Mouse (Mus musculus) heart, postnatal 0 days (tissue): Measurements from ENCODE around the gene Tmem176b. TPM values are rescaled to one million over a fixed set of nuclear protein-coding genes. Genes with fewer than 3 reads are reported as not detected.
"Not testable (repeated sequence)": the region's sequence is repeated elsewhere in the genome, so short reads cannot be mapped to it uniquely, and the experiment has no call there.

Source experiments
- ATAC-seq: fragments of 200-750 bp; cut with Nextera tagmentation; 2 replicates; pipeline ENCODE4 v1.8.0; 2017; ENCODE audit warnings: low read depth, moderate number of reproducible peaks, moderate library complexity; ENCODE audit not compliant: insufficient read depth
- DNase-seq: peaks from one replicate; pipeline ENCODE4 v3.0.0-alpha.2; 2016; ENCODE audit warnings: low spot score
- H3K27ac ChIP-seq: fragments of 300-500 bp; sonication (generic); 2 replicates; pipeline ENCODE4 v1.5.1; 2014; ENCODE audit warnings: low read depth, mild to moderate bottlenecking
- H3K27me3 ChIP-seq: fragments of 300-500 bp; sonication (generic); 2 replicates; pipeline ENCODE4 v1.6.1; 2014; ENCODE audit warnings: low read length, mixed read lengths; ENCODE audit not compliant: control insufficient read depth, insufficient read depth
- H3K36me3 ChIP-seq: fragments of 300-500 bp; sonication (generic); replicated peaks from 2 replicates; pipeline ENCODE4 v1.6.1; 2014; ENCODE audit warnings: low read length, mixed read lengths; ENCODE audit not compliant: control insufficient read depth, insufficient read depth
- H3K4me1 ChIP-seq: fragments of 300-500 bp; sonication (generic); 2 replicates; pipeline ENCODE4 v1.6.1; 2014; ENCODE audit warnings: antibody characterized with exemption; ENCODE audit not compliant: control insufficient read depth, insufficient read depth
- H3K4me2 ChIP-seq: fragments of 300-500 bp; sonication (generic); 2 replicates; pipeline ENCODE4 v1.6.1; 2014; ENCODE audit warnings: low read depth, mild to moderate bottlenecking, low read length, moderate library complexity
- H3K4me3 ChIP-seq: fragments of 300-500 bp; sonication (generic); 2 replicates; pipeline ENCODE4 v1.5.1; 2014; ENCODE audit warnings: low read depth, low read length
- H3K9ac ChIP-seq: fragments of 300-500 bp; sonication (generic); replicated peaks from 2 replicates; pipeline ENCODE4 v1.6.1; 2014; ENCODE audit warnings: low read depth, low read length, mixed read lengths
- H3K9me3 ChIP-seq: fragments of 300-500 bp; sonication (generic); replicated peaks from 2 replicates; pipeline ENCODE4 v1.6.1; 2016; ENCODE audit warnings: low read length; ENCODE audit not compliant: control insufficient read depth
- CTCF ChIP-seq: IDR thresholded peaks from 2 replicates; pipeline ENCODE4 v1.5.1; 2016; ENCODE audit warnings: antibody characterized with exemption, control low read depth, low read depth
- EP300 ChIP-seq: IDR thresholded peaks from 2 replicates; pipeline ENCODE4 v1.6.1; 2016; ENCODE audit warnings: antibody characterized with exemption, low read depth
- WGBS: fragments of 180-500 bp; shearing (Covaris S2); extraction: QIAGEN DNeasy Blood & Tissue Kit; methylation state at CpG from one replicate; pipeline ENCODE4 v1.1.7; 2014; 5-methylcytosine and 5-hydroxymethylcytosine counted together
- polyA plus RNA-seq: library from polyadenylated mRNA; unstranded; fragments of >200 nt; fragmentation: Nextera tagmentation; extraction: Ambion mirVana; gene quantifications from 2 replicates; pipeline ENCODE4 v1.2.1, GENCODE M21; 2015
- total RNA-seq: library from RNA; depleted of rRNA; stranded (reverse); fragments of >200 nt; gene quantifications from 2 replicates; pipeline ENCODE4 v1.2.3, GENCODE M21; 2014; ENCODE audit warnings: low replicate concordance

The Tmem176b gene
- total and polyA plus RNA-seq, 2 experiments from 2014 or later = 93.9 to 168 TPM

DNA sequence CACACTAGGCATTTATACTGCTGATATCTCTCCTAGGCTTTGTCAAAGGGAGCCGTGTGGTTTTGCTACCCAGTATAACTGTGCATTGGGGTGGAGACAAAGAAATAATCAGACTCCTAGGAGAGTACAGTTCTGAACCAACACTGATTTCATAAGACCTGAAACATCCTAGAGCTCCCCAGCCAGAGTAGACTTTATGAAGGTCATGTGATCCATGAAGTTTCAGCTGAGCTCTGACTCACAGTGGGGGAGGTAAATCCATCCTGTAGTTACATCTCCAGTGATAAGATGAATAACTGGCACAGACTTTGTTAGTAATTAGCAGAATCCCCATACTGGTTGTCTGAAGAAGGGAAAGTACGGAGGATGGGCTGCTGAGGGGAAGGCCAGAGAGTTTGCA lies 28.5 kb upstream of the Tmem176b start:
- ATAC-seq = no peak
- WGBS = 66% methylated on average over 2 of the region's 2 CpGs
- no peak for TF ChIP-seq EP300
- no peak for TF ChIP-seq CTCF
- H3K27ac ChIP-seq = no peak overlapping the region
- no peaks in the 10 kb centered on the region for H3K9me3 ChIP-seq
- H3K36me3 ChIP-seq = no peaks in the 10 kb centered on the region
- H3K9ac ChIP-seq = no peak overlapping the region
- H3K4me3 ChIP-seq = no peak overlapping the region
- H3K4me2 ChIP-seq = no peak overlapping the region
- DNase-seq = no peak
- H3K4me1 ChIP-seq = no peaks in the 10 kb centered on the region
- no peaks in the 10 kb centered on the region for H3K27me3 ChIP-seq

DNA sequence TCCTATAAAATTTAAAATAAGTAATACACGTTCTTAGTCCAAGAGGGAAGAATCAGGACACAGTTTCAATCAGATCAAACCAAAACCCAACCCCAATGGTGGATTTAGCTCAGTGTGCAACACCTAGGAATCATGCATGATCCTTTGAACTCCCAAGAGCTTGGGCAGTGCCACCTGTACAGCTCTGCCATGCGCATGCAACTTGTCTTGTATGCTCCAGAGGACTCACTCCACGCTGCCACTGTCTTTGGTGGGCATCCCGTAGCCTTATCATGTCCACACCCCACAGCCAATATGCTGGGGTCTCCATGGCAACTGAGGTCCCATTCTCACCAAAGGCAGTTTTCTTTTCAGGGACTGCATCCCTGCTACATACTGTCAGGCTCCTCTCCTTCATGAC lies 25.9 kb upstream of the Tmem176b start:
- Histone ChIP-seq H3K27me3 (no peaks in the 10 kb centered on the region), H3K4me2 (no peak overlapping the region), H3K4me3 (no peak overlapping the region), H3K36me3 (no peaks in the 10 kb centered on the region), H3K9me3 (no peaks in the 10 kb centered on the region), H3K9ac (no peak overlapping the region), H3K4me1 (no peaks in the 10 kb centered on the region), H3K27ac (no peak overlapping the region)
- TF ChIP-seq CTCF (no peak), EP300 (no peak)
- ATAC-seq = no peak
- 65% methylated on average over 4 of the region's 4 CpGs for WGBS
- no peak for DNase-seq

DNA sequence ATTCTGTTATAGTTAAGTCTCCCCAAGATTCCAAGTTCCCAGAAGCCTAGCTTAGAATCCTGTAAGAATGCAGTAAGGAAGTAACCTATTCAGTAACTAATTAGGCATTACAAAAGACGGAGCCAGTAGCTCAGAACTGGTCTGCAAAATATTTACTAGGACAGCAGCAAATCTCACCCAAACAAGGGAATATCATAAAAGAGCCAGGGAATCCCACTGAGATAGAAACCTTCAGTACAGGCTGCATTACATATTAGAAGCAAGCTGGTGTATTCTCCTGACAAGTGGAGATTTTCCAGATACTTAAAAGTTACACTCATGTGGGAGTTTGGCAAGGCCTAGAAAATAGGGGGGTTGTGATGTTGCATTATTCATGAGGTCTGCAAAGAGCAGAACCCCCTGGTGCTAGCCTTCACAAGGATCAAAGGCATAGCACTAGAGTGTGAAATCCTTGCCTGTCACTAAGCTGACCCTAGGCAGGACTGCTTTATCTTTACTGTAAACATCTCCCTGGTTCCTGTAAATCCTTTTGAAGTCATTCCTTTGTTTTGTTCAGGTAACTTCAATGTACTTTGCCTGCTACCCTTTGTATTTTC lies 25.2 kb upstream of the Tmem176b start:
- not testable (repeated sequence) for H3K4me2 ChIP-seq, H3K27ac ChIP-seq, H3K9me3 ChIP-seq, H3K27me3 ChIP-seq, H3K4me1 ChIP-seq, ATAC-seq, H3K36me3 ChIP-seq, DNase-seq, H3K4me3 ChIP-seq, H3K9ac ChIP-seq
- WGBS = 71% methylated on average over 1 of the region's 1 CpGs

- Histone ChIP-seq H3K9me3 (no peaks in the 10 kb centered on the region), H3K9ac (no peak overlapping the region), H3K27ac (no peak overlapping the region), H3K27me3 (no peaks in the 10 kb centered on the region), H3K36me3 (no peaks in the 10 kb centered on the region), H3K4me3 (no peak overlapping the region), H3K4me2 (no peak overlapping the region), H3K4me1 (0 out of 2 replicates have a peak, but pooled peaks cover 4% of the 10 kb centered on the region)
- 79% methylated on average over 1 of the region's 1 CpGs for WGBS
- ATAC-seq (no peak), DNase-seq (no peak)
- TF ChIP-seq CTCF = no peak
- no peak for TF ChIP-seq EP300
These were observed 24.0 kb upstream of the Tmem176b start for GRCm38 (mm10) chr6:48865152-48865745.

- H3K27ac ChIP-seq = no peak overlapping the region
- H3K4me2 ChIP-seq = no peak overlapping the region
- no peak overlapping the region for H3K4me3 ChIP-seq
- 69% methylated on average over 3 of the region's 3 CpGs for WGBS
- TF ChIP-seq EP300 (no peak), CTCF (no peak)
- ATAC-seq (no peak), DNase-seq (no peak)
- no peak overlapping the region for H3K9ac ChIP-seq
- no peaks in the 10 kb centered on the region for H3K9me3 ChIP-seq
- H3K36me3 ChIP-seq = no peaks in the 10 kb centered on the region
- 0 out of 2 replicates have a peak, but pooled peaks cover 5% of the 10 kb centered on the region for H3K4me1 ChIP-seq
- H3K27me3 ChIP-seq = no peaks in the 10 kb centered on the region
These were observed 23.4 kb upstream of the Tmem176b start for GRCm38 (mm10) chr6:48864723-48865122.

GRCm38 (mm10) chr6:48864181-48864580 lies 22.9 kb upstream of the Tmem176b start:
- Histone ChIP-seq H3K4me3 (no peak overlapping the region), H3K27me3 (no peaks in the 10 kb centered on the region), H3K4me2 (no peak overlapping the region), H3K27ac (no peak overlapping the region), H3K9ac (no peak overlapping the region), H3K36me3 (no peaks in the 10 kb centered on the region), H3K9me3 (no peaks in the 10 kb centered on the region), H3K4me1 (0 out of 2 replicates have a peak, but pooled peaks cover 5% of the 10 kb centered on the region)
- WGBS = 57% methylated on average over 3 of the region's 3 CpGs
- ATAC-seq (no peak), DNase-seq (no peak)
- no peak for TF ChIP-seq CTCF
- TF ChIP-seq EP300 = no peak
